Mouse (Mus musculus) left cerebral cortex, postnatal 25 days (tissue): ENCODE data around the gene Elmo1. TPM values are rescaled to one million over a fixed set of nuclear protein-coding genes. Genes with fewer than 3 reads are reported as not detected.

Experiments
- DNase-seq, 2 experiments: peaks; one replicate each; pipeline ENCODE4 v3.0.0; 2022; ENCODE audit warnings: low spot score in 2 of 2, mixed read lengths in 1 of 2
- intact Hi-C: fragments of 180-260 bp; cut with DNase I; formaldehyde crosslinking; loops from one replicate; pipeline ENCODE4 v1.15.1; 2025
- total RNA-seq, 2 experiments: library from RNA; stranded (reverse); gene quantifications; 2 replicates each; pipeline ENCODE4 v1.2.3; 2021

Elmo1 gene
- total RNA-seq, 2 experiments from 2014 or later, result 58.4 to 67.7 TPM

DNA sequence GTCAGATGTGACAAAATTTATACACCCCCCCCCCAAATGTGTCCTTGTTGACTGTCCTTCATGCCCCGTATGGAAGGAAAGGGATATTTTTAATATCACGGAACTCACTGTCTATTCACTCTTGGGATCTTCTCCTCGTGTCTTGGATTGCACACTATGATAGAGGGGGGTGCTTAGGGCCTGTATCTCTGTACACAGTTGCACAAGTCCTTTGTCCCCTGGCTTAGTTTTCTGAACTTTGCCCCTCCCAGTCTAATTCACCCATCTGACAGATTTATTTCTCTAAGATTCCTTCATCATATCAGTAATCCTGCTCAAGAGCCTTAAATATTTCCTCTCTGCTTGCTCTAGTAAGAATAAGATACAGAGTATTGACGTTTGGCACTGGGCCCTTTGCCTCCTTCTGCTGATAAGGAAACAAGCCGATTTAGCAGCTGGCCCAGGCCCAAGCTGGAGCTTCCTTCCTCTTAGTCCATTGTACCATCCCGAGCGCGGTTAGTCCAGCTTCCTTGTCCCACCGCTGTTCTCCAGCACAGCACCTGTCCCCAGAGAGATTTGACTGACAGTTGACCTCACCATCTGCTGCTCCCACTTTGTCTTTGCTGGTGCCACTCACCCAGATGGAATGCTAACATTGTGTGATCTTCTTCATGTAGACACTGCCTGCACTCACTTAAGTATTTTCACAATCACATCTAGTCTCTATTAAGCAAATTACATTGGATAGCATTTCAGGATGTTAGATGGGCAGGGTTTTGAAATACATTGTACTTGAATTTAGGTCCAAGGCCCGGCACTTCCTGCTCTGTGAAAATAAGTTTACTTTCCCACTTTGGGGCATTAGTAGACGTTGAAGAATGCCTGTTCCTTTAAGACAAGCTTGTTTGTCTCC lies 141.7 kb downstream of the Elmo1 start:
- intact Hi-C loops, result no loop called here

GRCm38 (mm10) chr13:20233707-20234106 lies 143.3 kb downstream of the Elmo1 start:
- no peak for DNase-seq
- intact Hi-C loops, result no loop called here

More for the DNA sequence above, 141.7 kb downstream of the Elmo1 start:
- DNase-seq, result peak in 1 of 2 experiments; percentile 46

GRCm38 (mm10) chr13:20237615-20238014 lies 147.2 kb downstream of the Elmo1 start:
- DNase-seq, result no peak
- intact Hi-C loops, result no loop called here

GRCm38 (mm10) chr13:20238146-20238545 lies 147.8 kb downstream of the Elmo1 start:
- no peak for DNase-seq
- intact Hi-C loops, result no loop called here

GRCm38 (mm10) chr13:20238743-20239142 lies 148.3 kb downstream of the Elmo1 start:
- intact Hi-C loops, result no loop called here
- DNase-seq, result no peak

DNA sequence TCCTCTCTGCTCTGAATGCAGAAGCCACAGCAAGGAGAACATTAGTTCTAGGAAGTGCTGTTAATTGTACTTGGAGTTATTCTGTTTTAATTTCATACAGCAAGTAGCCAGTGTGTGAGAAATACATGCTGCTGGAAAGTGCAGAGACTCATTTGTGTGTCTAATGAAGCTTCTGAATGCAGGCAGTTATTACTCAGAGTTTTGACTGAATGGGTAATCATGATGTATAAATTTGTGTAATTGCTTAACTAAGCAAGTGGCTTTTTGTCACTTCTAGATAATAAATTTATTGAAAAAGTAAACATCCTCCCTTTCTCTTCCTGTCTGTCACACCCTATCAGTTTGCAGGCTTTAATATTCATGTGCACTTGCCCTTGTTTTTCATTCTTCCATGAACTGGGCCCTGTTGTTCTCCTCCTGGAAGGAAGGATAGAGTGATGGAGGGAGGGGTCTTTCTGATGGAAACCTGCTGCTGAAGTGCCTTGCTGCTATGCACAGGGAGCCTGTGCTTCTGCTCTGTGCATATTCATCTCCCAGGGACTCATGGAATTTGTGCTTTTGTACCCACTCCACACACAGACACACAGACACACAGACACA lies 159.8 kb downstream of the Elmo1 start:
- intact Hi-C loops, result no loop called here
- no peak for DNase-seq

DNA sequence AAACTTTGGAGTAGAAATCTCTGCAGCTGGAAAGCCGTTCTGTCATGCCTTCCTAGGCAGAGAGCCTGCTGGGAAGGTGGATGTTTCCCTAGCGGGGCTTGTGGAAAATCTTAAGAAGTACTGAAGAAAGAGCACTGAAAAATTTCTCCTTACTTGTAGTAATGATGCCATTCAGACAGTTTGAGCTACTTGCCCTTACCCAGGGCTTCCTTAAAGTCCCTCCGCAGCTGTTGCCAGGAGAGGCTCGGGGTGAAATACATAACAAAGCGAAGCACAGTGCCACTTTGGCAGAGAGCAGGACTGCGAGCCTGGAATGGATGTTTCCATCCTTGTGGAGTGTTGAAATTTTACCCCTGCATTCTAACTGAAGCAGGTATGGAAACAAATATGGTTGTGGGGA lies 164.5 kb downstream of the Elmo1 start:
- intact Hi-C loops, result no loop called here
- DNase-seq, result no peak

GRCm38 (mm10) chr13:20255380-20255779 lies 165.0 kb downstream of the Elmo1 start:
- intact Hi-C loops, result no loop called here
- no peak for DNase-seq

DNA sequence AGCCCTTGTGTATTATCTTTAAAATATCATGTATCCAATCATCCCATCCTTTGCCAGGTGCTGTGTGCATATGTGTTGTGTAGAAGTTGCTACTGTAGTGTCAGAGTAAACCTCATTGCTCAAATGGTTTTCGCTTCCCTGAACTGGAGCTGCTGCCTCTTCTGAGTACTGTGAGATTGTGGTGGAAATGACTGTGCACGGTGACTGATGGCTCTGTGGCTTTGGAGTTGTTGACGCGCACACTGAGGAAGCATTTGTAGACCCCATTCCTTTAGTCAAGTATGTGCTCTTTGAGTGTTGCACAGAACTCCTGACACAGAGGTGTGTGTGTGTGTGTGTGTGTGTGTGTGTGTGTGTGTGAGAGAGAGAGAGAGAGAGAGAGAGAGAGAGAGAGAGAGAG lies 166.2 kb downstream of the Elmo1 start:
- intact Hi-C loops, result no loop called here
- no peak for DNase-seq

GRCm38 (mm10) chr13:20257562-20258525 lies 167.4 kb downstream of the Elmo1 start:
- intact Hi-C loops, result no loop called here
- DNase-seq, result no peak

DNA sequence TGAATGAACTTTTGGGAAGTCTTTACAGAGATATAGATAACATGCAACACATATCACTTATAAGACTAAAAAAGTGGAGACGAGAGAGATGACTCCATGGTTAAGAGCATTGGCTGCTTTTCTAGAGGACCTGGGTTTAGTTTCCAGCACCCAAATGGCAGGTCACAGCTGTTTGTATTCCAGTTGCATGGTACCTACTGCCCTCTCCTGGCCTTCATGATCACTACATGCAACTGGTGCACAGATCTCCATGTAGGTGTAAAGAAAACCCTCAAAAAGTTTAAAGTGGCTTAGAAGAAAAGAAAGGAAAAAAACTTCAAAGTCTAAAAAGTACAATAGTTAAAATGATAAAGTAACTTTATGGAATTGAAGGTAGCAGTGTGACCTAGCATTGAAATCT lies 172.8 kb downstream of the Elmo1 start:
- intact Hi-C loops, result no loop called here
- DNase-seq, result no peak

GRCm38 (mm10) chr13:20270148-20270547 lies 179.8 kb downstream of the Elmo1 start:
- intact Hi-C loops, result loop anchor here (5.0 kb wide), 1 partner anchor 178 kb away; the partner anchor contains the start of gene Elmo1

DNA sequence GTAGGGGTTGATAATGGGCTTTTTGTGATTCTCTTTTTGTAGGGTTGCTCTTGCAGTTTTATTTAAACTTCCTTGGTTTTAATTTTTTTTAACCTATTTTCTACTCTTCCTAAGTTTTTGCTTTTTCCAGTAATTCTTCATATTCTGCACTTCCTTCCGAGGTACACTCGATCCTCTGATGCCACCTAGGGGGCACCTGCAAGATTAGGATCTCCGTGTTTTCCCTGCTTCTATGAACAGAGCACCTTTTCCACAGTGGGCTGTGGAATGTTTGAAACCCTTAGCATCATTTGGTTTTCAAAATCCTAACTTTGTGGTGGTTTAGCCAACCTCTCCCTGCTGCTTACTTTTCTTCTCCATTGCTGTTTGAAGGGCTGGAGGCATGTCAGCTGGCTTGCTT lies 181.4 kb downstream of the Elmo1 start:
- intact Hi-C loops, result loop anchor here (1.0 to 5.0 kb wide), 3 partner anchors 179 to 573 kb away; partner anchors contain the start of gene Elmo1
- peak in 1 of 2 experiments; percentile 47 for DNase-seq

More at GRCm38 (mm10) chr13:20270148-20270547, 179.8 kb downstream of the Elmo1 start:
- no peak for DNase-seq

- intact Hi-C loops, result loop anchor here (1.0 to 5.0 kb wide), 3 partner anchors 180 to 574 kb away; partner anchors contain the start of gene Elmo1
- no peak for DNase-seq
These were observed 182.2 kb downstream of the Elmo1 start for GRCm38 (mm10) chr13:20272562-20272961.

DNA sequence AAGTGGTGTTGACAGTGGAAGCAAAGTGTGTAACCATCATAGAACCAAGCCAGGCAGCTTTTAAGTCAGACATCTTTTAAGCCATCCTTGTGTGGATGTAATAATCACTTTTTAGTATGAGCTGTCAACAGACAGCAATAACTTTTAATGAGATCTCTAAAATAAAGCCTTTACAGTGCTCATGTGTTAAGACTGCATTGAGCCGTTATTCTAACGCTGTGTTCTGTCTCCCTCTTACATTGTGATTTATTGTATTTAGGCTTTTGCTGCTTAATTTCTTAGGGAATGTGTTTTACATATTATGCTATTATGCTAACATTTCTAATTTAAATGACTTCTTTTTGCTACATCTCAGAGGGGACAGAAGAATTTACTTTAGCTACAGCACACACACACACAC lies 189.5 kb downstream of the Elmo1 start:
- no peak for DNase-seq
- intact Hi-C loops, result loop anchor here (10.0 kb wide), 1 partner anchor 1105 kb away; no protein-coding TSS in a partner anchor

DNA sequence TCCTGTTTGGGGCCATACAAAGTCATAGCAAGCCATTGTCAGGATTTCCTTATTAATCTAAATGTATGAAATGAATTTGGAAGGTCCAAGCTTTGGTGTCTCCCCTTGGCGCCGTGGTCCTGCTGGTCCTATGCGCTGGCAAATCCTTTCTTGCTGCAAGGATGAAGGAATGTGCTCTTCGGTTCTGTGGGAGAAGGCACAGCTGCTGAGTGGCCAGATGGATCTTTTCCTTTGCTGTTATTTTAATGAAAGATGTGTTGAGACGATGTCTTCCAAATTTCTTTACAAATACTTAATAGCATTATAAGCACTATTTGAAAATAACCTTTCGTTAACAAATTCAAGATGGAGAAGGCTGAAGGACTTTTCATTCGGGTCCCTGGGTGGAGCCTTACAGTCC lies 193.5 kb downstream of the Elmo1 start:
- DNase-seq, result no peak
- intact Hi-C loops, result loop anchor here (10.0 kb wide), 1 partner anchor 1109 kb away; no protein-coding TSS in a partner anchor

- DNase-seq, result no peak
- intact Hi-C loops, result loop anchor here (10.0 kb wide), 1 partner anchor 1112 kb away; no protein-coding TSS in a partner anchor
These were observed 196.3 kb downstream of the Elmo1 start for GRCm38 (mm10) chr13:20286680-20287079.

GRCm38 (mm10) chr13:20288393-20288792 lies 198.0 kb downstream of the Elmo1 start:
- peak in 1 of 2 experiments; percentile 36 for DNase-seq
- intact Hi-C loops, result loop anchor here (10.0 kb wide), 1 partner anchor 1114 kb away; no protein-coding TSS in a partner anchor

DNA sequence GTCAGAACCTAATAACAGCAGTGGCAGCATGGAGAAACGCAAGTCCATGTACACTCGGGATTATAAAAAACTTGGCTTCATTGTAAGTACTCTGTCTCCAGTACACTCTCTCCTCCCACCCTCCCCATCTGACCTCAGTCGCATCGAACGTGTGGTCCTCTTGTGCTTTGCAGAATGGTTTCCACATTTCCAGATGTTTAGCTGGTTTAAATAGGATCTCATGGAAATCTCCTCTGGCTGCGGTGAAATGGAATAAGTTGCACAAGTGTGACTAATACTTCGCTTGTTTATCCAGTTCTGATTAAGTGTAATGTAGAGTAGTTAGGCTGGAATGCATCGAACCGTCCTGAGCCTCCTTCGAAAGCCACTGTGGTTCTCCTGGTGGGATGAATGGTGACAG lies 200.0 kb downstream of the Elmo1 start:
- DNase-seq, result no peak
- intact Hi-C loops, result loop anchor here (10.0 kb wide), 1 partner anchor 1034 kb away; no protein-coding TSS in a partner anchor
